Mouse (Mus musculus): Measurements from ENCODE around the gene Chrna3. TPM values are rescaled to one million over a fixed set of nuclear protein-coding genes. Genes with fewer than 3 reads are reported as not detected.

The Chrna3 gene
- polyA plus RNA-seq (2016; fragmentation: Nextera tagmentation; extraction: Ambion mirVana), result 0.06 TPM in 1 of 2 replicates, not detected in the other

DNA sequence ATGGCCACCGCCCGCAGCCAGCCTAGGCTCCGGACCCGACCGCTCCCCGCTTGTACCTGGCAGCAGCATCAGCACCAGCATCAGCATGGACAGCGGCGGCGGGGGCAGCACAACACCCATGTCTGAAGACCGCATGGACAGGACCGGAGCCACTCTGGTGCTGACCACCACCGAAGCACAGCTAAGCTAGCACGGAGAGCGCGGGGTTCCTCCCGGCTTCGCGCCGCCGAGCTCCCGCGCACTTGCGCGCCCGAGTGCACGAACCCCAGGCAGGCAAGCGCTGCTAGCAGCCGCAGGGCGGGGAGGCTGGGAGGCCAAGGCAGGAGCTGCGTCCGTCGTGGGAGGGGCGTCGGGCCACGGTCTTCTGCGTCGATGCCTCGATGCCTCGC lies at the start of gene Chrna3:
Gene Chrna3, minus strand, starts transcription at position 288 of the 389 bp plus-strand sequence.
- Histone ChIP-seq H3K27me3 (replicated peaks) (peaks cover 80% of the 10 kb centered on the region), H3K9ac (no peak within 1 kb of the TSS), H3K9me3 (replicated peaks) (no peaks in the 10 kb centered on the region), H3K4me1 (peaks cover 5% of the 10 kb centered on the region; the same call in 1 of the 2 replicates), H3K4me2 (peak within 1 kb of the TSS; percentile 41; the same call in 1 of the 2 replicates), H3K27ac (no peak within 1 kb of the TSS), H3K36me3 (no peaks in the 10 kb centered on the region), H3K4me3 (peak within 1 kb of the TSS; percentile 10)
- no peak for ATAC-seq
- 2% methylated on average over 39 of the region's 39 CpGs for WGBS (ENCODE audit: insufficient replicate concordance)

- Histone ChIP-seq H3K9ac (no peak overlapping the region), H3K36me3 (no peaks in the 10 kb centered on the region), H3K4me2 (no peak overlapping the region), H3K4me1 (no peaks in the 10 kb centered on the region), H3K27ac (no peak overlapping the region), H3K4me3 (no peak overlapping the region), H3K27me3 (replicated peaks) (no peaks in the 10 kb centered on the region), H3K9me3 (replicated peaks) (no peaks in the 10 kb centered on the region)
- WGBS (ENCODE audit: insufficient replicate concordance), result 35% methylated on average over 5 of the region's 5 CpGs
- ATAC-seq, result no peak
These were observed 41.6 kb upstream of the Chrna3 start for GRCm38 (mm10) chr9:55067965-55068265.

DNA sequence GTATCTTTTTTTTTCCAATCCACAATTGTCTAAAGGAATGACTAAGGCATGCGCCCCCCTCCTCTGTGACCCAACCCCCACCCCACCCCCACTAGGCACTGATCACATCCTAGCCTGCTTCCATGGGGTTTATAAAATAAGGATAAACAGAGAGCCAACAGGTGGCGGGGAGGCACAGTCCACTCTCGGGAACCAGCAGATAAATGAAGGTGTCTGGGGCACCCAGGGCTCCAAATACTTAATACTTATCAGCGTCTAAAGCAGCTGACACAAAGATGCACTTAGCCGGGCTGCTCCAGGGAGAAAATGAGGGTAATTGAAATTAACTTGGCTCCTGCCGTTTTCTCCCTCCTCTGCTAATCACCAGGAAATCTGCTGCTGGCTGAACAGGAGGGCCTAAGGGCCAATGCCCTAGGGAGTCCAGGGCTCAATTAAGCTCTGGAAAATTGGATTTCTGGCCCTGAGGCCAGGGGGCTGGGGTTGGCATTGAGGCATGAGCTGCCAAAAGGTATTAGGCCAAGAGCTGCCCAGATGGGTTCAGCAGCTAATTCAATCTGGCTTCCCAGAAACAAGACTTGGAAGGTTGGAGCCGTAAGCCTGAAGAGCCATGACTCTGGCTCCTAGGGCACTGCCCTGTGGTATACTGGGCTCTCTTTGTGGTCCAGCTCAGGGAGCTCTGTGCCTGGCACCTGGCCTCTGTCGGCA lies 41.0 kb upstream of the Chrna3 start:
- WGBS (ENCODE audit: insufficient replicate concordance), result 51% methylated on average over 8 of the region's 8 CpGs
- Histone ChIP-seq H3K9me3 (replicated peaks) (no peaks in the 10 kb centered on the region), H3K4me2 (no peak overlapping the region), H3K36me3 (no peaks in the 10 kb centered on the region), H3K27ac (no peak overlapping the region), H3K9ac (no peak overlapping the region), H3K4me1 (no peaks in the 10 kb centered on the region), H3K27me3 (replicated peaks) (0 out of 2 replicates have a peak, but pooled peaks cover 2% of the 10 kb centered on the region), H3K4me3 (no peak overlapping the region)
- no peak for ATAC-seq

DNA sequence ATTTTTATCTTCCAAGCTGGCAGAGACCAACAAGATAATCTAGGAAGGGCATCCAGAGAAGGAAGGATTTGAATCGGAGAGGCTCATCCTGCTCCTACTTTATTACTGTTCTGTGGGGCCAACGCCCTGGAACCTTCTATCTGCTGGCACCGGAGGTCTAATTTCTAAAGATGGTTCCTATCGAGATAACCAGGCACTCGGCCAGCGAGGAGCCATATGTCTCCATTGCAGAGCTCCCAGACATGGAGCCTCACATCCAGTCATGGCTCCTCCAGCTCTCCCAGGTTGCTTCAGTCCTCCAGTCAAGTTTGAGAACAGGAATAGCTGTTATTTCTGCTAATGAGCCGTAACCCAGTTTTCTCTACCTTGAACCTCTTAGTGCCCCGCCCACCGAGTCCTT lies 38.9 kb upstream of the Chrna3 start:
- no peak overlapping the region for H3K4me2 ChIP-seq
- H3K4me3 ChIP-seq, result no peak overlapping the region
- no peaks in the 10 kb centered on the region for H3K4me1 ChIP-seq
- H3K27ac ChIP-seq, result no peak overlapping the region
- ATAC-seq, result no peak
- H3K27me3 ChIP-seq (replicated peaks), result 0 out of 2 replicates have a peak, but pooled peaks cover 12% of the 10 kb centered on the region
- H3K9me3 ChIP-seq (replicated peaks), result no peaks in the 10 kb centered on the region
- 65% methylated on average over 9 of the region's 9 CpGs for WGBS (ENCODE audit: insufficient replicate concordance)
- H3K36me3 ChIP-seq, result no peaks in the 10 kb centered on the region
- no peak overlapping the region for H3K9ac ChIP-seq

GRCm38 (mm10) chr9:55058067-55058466 lies 31.7 kb upstream of the Chrna3 start:
- no peak for ATAC-seq
- peaks cover 12% of the 10 kb centered on the region; the same call in 1 of the 2 replicates for H3K27me3 ChIP-seq (replicated peaks)
- H3K36me3 ChIP-seq, result no peaks in the 10 kb centered on the region
- H3K9ac ChIP-seq, result no peak overlapping the region
- H3K9me3 ChIP-seq (replicated peaks), result no peaks in the 10 kb centered on the region
- no peaks in the 10 kb centered on the region for H3K4me1 ChIP-seq
- 82% methylated on average over 4 of the region's 4 CpGs for WGBS (ENCODE audit: insufficient replicate concordance)
- H3K4me3 ChIP-seq, result no peak overlapping the region
- no peak overlapping the region for H3K4me2 ChIP-seq
- H3K27ac ChIP-seq, result no peak overlapping the region

DNA sequence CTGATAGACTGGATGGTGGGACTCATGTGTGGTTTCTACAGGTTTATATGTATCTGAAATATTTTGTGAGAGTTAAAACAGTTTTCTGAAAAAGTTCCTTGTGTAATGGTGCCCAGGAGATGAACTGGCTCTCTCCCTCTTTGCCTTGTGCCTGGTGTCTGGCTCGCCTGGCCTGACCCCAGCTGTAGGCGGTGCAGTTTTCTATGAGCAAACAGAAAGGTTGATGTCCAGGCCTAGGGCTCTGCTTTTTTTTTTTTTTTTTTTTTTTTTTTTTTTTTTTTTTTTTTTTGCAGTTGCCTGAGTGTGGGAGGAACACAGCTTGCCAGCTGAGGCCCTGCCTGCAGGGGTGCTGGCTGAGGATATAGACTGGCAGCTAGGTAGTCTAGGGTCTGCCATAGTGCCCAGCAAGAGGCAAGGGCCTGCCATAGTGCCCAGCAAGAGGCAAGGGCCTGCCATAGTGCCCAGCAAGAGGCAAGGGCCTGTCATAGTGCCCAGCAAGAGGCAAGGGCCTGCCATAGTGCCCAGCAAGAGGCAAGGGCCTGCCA lies 29.1 kb upstream of the Chrna3 start:
- Histone ChIP-seq H3K4me2 (no peak overlapping the region), H3K4me1 (no peaks in the 10 kb centered on the region), H3K9me3 (replicated peaks) (no peaks in the 10 kb centered on the region), H3K27ac (no peak overlapping the region), H3K9ac (no peak overlapping the region), H3K36me3 (no peaks in the 10 kb centered on the region), H3K4me3 (no peak overlapping the region), H3K27me3 (replicated peaks) (no peaks in the 10 kb centered on the region; the same call in 1 of the 2 replicates)
- 72% methylated on average over 2 of the region's 2 CpGs for WGBS (ENCODE audit: insufficient replicate concordance)
- no peak for ATAC-seq

- Histone ChIP-seq H3K27me3 (replicated peaks) (peaks cover 28% of the 10 kb centered on the region), H3K9ac (no peak within 1 kb of the TSS), H3K36me3 (no peaks in the 10 kb centered on the region), H3K27ac (no peak within 1 kb of the TSS), H3K4me3 (peak within 1 kb of the TSS; percentile 46), H3K4me1 (peaks cover 12% of the 10 kb centered on the region), H3K4me2 (peak within 1 kb of the TSS; percentile 67), H3K9me3 (replicated peaks) (no peaks in the 10 kb centered on the region)
- no peak; the same call in 1 of the 2 replicates for ATAC-seq
- 3% methylated on average over 23 of the region's 23 CpGs for WGBS (ENCODE audit: insufficient replicate concordance)
These were observed 22.0 kb upstream of the Chrna3 start, which contains the start of gene Chrnb4 for GRCm38 (mm10) chr9:55048211-55048880. Chrnb4 (minus strand) TSS chr9:55048779.

DNA sequence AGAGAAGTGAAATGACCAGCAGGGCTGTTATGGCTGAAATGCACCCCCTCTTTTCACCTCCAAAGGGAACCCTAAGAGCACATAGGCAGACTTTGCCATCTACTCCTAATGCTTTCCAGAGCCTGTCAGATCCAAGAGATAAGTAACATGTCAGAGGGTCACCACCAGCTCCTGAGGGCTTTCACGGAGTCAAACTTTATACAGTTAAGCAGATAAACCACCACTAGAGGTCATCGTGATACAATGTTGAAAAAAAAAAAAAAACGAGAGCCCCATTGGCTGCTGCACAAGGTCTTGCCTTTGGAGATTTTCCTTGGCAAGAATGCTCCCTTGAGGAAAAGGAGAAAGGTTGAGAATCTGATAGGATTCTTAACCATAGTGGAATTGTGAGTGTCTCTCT lies 20.4 kb upstream of the Chrna3 start:
- H3K9me3 ChIP-seq (replicated peaks), result no peaks in the 10 kb centered on the region
- no peaks in the 10 kb centered on the region for H3K36me3 ChIP-seq
- no peak for ATAC-seq
- H3K9ac ChIP-seq, result no peak overlapping the region
- H3K4me1 ChIP-seq, result peaks cover 12% of the 10 kb centered on the region
- H3K4me2 ChIP-seq, result no peak overlapping the region
- no peak overlapping the region for H3K4me3 ChIP-seq
- H3K27ac ChIP-seq, result no peak overlapping the region
- H3K27me3 ChIP-seq (replicated peaks), result peaks cover 28% of the 10 kb centered on the region
- WGBS (ENCODE audit: insufficient replicate concordance), result under 1% methylated on average over 3 of the region's 3 CpGs

- 65% methylated on average over 2 of the region's 2 CpGs for WGBS (ENCODE audit: insufficient replicate concordance)
- H3K4me2 ChIP-seq, result no peak overlapping the region
- no peak overlapping the region for H3K9ac ChIP-seq
- H3K4me3 ChIP-seq, result no peak overlapping the region
- peaks cover 12% of the 10 kb centered on the region for H3K4me1 ChIP-seq
- no peaks in the 10 kb centered on the region for H3K36me3 ChIP-seq
- H3K27me3 ChIP-seq (replicated peaks), result peaks cover 28% of the 10 kb centered on the region
- no peak for ATAC-seq
- no peak overlapping the region for H3K27ac ChIP-seq
- H3K9me3 ChIP-seq (replicated peaks), result no peaks in the 10 kb centered on the region
These were observed 18.6 kb upstream of the Chrna3 start for GRCm38 (mm10) chr9:55045001-55045400.

DNA sequence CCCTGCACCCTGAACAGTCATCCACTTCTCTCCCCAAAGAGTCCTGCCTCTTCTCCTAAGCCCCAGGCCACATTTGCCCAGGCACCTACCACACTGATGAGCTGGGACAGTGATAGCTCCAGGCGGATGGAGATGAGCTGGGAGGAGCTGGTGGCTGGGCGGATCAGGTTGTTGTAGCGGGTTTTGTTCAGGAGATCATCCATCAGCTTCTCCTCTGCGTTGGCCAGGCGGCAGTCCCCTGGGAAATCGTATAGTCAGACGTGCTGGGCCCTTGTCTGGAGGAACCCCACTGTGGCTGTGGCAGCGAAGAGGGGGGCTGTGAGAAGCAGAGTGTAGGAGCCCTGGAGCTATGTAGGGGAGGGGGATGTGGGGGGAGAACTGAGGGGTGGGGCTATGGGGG lies 17.3 kb upstream of the Chrna3 start:
- ATAC-seq, result no peak

DNA sequence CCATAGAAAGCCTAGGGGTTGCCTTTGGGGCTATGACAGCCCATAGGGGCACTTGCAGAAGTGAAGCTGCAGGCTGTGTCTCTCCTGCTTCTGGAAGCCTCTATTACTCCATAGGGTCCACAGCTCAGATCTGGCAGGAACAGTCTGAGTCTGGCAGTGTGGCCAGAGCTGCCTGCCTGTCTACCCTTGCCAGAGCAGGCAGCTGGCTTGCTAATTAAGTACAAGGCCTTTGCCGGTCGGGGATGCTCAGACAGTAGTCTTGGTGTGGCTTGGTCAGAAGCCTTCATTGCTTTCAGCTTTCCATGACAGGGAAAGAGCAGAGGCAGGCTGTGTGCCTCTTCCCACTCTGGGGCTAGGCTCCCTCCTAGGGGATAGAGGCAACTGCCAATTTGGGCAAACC lies 15.0 kb upstream of the Chrna3 start:
- 59% methylated on average over 2 of the region's 2 CpGs for WGBS (ENCODE audit: insufficient replicate concordance)
- 0 out of 2 replicates have a peak, but pooled peaks cover 4% of the 10 kb centered on the region for H3K4me1 ChIP-seq
- H3K9me3 ChIP-seq (replicated peaks), result no peaks in the 10 kb centered on the region
- H3K27me3 ChIP-seq (replicated peaks), result peaks cover under 1% of the 10 kb centered on the region; the same call in 1 of the 2 replicates
- no peak overlapping the region for H3K9ac ChIP-seq
- H3K36me3 ChIP-seq, result no peaks in the 10 kb centered on the region
- H3K27ac ChIP-seq, result no peak overlapping the region
- no peak overlapping the region for H3K4me3 ChIP-seq
- no peak overlapping the region for H3K4me2 ChIP-seq
- ATAC-seq, result no peak

More for the DNA sequence above, 17.3 kb upstream of the Chrna3 start:
- H3K4me2 ChIP-seq, result no peak overlapping the region
- H3K27ac ChIP-seq, result no peak overlapping the region
- peaks cover 10% of the 10 kb centered on the region for H3K4me1 ChIP-seq
- no peak overlapping the region; the same call in 1 of the 2 replicates for H3K9ac ChIP-seq
- 26% methylated on average over 8 of the region's 8 CpGs for WGBS (ENCODE audit: insufficient replicate concordance)
- no peak overlapping the region for H3K4me3 ChIP-seq
- peaks cover 19% of the 10 kb centered on the region for H3K27me3 ChIP-seq (replicated peaks)
- H3K9me3 ChIP-seq (replicated peaks), result no peaks in the 10 kb centered on the region
- no peaks in the 10 kb centered on the region for H3K36me3 ChIP-seq

- no peak overlapping the region for H3K4me3 ChIP-seq
- WGBS (ENCODE audit: insufficient replicate concordance), result 66% methylated on average over 5 of the region's 5 CpGs
- H3K36me3 ChIP-seq, result no peaks in the 10 kb centered on the region
- no peak overlapping the region for H3K9ac ChIP-seq
- H3K9me3 ChIP-seq (replicated peaks), result no peaks in the 10 kb centered on the region
- H3K4me2 ChIP-seq, result no peak overlapping the region
- H3K4me1 ChIP-seq, result 0 out of 2 replicates have a peak, but pooled peaks cover 4% of the 10 kb centered on the region
- H3K27me3 ChIP-seq (replicated peaks), result peaks cover 5% of the 10 kb centered on the region; the same call in 1 of the 2 replicates
- no peak overlapping the region for H3K27ac ChIP-seq
- no peak for ATAC-seq
These were observed 13.6 kb upstream of the Chrna3 start for GRCm38 (mm10) chr9:55039983-55040382.
